Mouse (Mus musculus) left cerebral cortex, postnatal 36 days (tissue): ENCODE data around the gene Olfr455. TPM values are rescaled to one million over a fixed set of nuclear protein-coding genes. Genes with fewer than 3 reads are reported as not detected.

ENCODE experiments used
- DNase-seq, 2 experiments: peaks; one replicate each; pipeline ENCODE4 v3.0.0; 2021 to 2022; ENCODE audit warnings: low spot score in 2 of 2, mixed read lengths in 1 of 2
- intact Hi-C: fragments of 180-260 bp; cut with DNase I; formaldehyde crosslinking; loops from one replicate; pipeline ENCODE4 v1.15.1; 2025
- total RNA-seq, 2 experiments: library from RNA; stranded (reverse); gene quantifications; 2 replicates each; pipeline ENCODE4 v1.2.3; 2021

The Olfr455 gene
- total RNA-seq, 2 experiments from 2014 or later = not detected

DNA sequence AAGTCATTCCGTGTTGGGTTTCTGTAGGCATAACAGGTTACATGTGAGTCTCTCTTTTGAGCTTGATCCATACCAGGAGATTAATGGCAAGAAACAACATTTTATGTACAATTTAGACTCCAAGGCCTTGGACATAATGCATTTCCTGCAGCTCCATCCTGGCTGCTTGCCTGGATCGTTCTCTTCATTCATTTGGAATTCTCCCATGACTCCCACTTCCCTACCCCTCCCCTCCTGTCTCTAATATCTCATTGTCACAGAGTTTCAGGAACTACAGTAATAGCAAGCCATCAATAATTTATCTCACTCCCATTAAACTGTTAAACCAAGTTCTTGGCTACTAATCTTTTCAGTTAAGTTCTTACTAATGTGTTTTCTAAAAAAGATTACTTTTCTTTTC, 43.9 kb downstream of the Olfr455 start:
- no peak for DNase-seq
- intact Hi-C loops = no loop called here

DNA sequence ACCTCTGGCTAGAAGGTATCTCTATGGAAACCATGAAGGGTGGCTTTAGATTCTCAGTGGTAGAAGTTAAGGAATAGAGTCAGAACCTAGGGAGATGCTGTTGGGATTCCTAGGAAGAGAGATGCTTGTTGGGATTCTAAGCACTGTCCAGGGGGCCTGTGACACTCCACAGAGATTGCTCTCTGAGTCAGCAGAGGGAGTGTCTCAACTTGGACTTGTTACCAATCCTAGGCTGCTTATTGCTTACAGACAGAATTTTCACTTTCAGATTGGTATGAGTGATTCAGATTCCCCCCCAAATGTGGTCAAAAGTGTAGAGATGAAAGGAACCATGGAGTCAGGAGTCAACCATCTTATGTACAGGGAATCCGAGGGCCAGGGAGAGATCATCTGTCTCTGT, 57.7 kb downstream of the Olfr455 start:
- intact Hi-C loops = no loop called here
- DNase-seq = no peak

- no peak for DNase-seq
- intact Hi-C loops = no loop called here
These were observed 60.3 kb downstream of the Olfr455 start, which contains the start of gene Olfr456 for GRCm38 (mm10) chr6:42487114-42487513. TSS of gene Olfr456 (minus strand) at chr6:42487214.

Other genes starting within 250 kb of the Olfr455 start
- gene Fam131b, start 222.9 kb downstream of the Olfr455 start, total RNA-seq = 100 to 1,000 TPM; 112 to 133 TPM
- 10 to 100 TPM; 49.4 to 60.8 TPM for gene Zyx, start 198.0 kb downstream of the Olfr455 start, total RNA-seq
- gene Epha1, start 174.3 kb downstream of the Olfr455 start, total RNA-seq = under 1 TPM; 0.18 to 0.30 TPM
- gene Tas2r143, start 147.3 kb downstream of the Olfr455 start, total RNA-seq = under 1 TPM in 1 of 2 experiments, not detected in 1; 0.48 TPM
- not detected for gene Tas2r135, start 142.2 kb downstream of the Olfr455 start, total RNA-seq
- not detected for gene Tas2r126, start 113.1 kb downstream of the Olfr455 start, total RNA-seq
- not detected for gene Olfr458, start 82.4 kb downstream of the Olfr455 start, total RNA-seq
- gene Olfr457, start 71.3 kb downstream of the Olfr455 start, total RNA-seq = not detected
- not detected for gene Olfr456, start 60.4 kb downstream of the Olfr455 start, total RNA-seq
- gene Tcaf3, start 50.1 kb upstream of the Olfr455 start, total RNA-seq = not detected
- under 1 TPM; 0.54 to 0.82 TPM for gene Tcaf2, start 97.7 kb upstream of the Olfr455 start, total RNA-seq
- gene Tcaf1, start 162.5 kb upstream of the Olfr455 start, total RNA-seq = 100 to 1,000 TPM; 217 to 234 TPM
- not detected for gene Olfr453, start 191.8 kb upstream of the Olfr455 start, total RNA-seq
- gene Olfr38, start 208.8 kb upstream of the Olfr455 start, total RNA-seq = not detected
- not detected for gene Olfr452, start 237.5 kb upstream of the Olfr455 start, total RNA-seq